Mouse (Mus musculus) frontal cortex, postnatal 10 days (tissue): Measurements from ENCODE around the gene Cdc73.
"Not testable (repeated sequence)": the region's sequence is repeated elsewhere in the genome, so short reads cannot be mapped to it uniquely, and the experiment has no call there.

Experiments
- DNase-seq, 2 experiments: peaks; one replicate each; pipeline ENCODE4 v3.0.0; 2022; ENCODE audit warnings: low spot score in 2 of 2, mixed read lengths in 1 of 2

The Cdc73 gene

GRCm38 (mm10) chr1:143702741-143703262 is at the start of gene Cdc73:
TSS of gene Cdc73 (minus strand) at chr1:143702893.
- DNase-seq, result peak; percentile 81 to 88

DNA sequence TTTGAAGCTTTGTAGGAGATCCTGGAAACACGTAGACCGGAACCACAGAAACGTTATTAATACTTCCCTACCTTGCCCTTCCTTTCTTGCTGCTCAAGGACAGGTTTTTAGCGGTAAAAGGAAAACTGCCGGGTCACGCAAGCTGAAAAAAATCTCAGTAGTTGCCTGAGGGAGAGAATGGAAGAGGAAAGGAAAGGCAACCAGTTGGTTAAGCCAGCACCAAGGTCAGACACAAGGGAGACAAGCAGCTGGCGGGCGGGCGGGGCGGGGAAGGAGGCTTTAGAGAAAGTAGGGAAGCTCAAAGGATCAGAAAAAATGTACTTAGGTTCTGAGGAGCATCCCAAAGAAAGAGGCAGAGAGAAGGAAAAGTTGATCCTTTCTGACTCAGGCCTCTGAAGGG is 43.2 kb upstream of the Cdc73 start:
- no peak for DNase-seq

- no peak for DNase-seq
These were observed 39.5 kb upstream of the Cdc73 start for GRCm38 (mm10) chr1:143742186-143742585.

DNA sequence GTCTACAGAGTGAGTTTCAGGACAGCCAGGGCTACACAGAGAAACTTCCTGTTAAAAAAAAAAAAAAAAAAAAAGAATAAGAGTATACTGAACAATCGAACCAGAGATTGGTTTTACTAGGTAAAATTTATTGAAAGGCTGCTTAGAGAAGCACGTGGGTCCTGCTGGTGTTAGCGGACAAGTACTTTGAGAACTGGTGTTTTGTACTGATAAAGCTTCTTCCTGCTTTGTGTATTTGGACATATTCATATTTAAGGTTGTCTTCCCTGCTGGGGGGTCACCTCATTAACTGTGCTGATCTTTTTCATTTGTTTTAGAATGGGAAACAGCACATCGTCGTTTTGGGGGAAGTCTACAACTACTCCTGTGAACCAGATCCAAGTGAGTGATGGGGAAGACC is 38.6 kb upstream of the Cdc73 start:
- DNase-seq, result no peak

GRCm38 (mm10) chr1:143740581-143740980 is 37.9 kb upstream of the Cdc73 start:
- DNase-seq, result no peak

GRCm38 (mm10) chr1:143739361-143740350 is 37.0 kb upstream of the Cdc73 start:
- DNase-seq, result peak; percentile 78 to 88

GRCm38 (mm10) chr1:143738811-143739210 is 36.1 kb upstream of the Cdc73 start:
- DNase-seq, result no peak

GRCm38 (mm10) chr1:143733914-143734410 is 31.3 kb upstream of the Cdc73 start:
- no peak for DNase-seq

- no peak for DNase-seq
These were observed 29.0 kb upstream of the Cdc73 start for GRCm38 (mm10) chr1:143731691-143732090.

DNA sequence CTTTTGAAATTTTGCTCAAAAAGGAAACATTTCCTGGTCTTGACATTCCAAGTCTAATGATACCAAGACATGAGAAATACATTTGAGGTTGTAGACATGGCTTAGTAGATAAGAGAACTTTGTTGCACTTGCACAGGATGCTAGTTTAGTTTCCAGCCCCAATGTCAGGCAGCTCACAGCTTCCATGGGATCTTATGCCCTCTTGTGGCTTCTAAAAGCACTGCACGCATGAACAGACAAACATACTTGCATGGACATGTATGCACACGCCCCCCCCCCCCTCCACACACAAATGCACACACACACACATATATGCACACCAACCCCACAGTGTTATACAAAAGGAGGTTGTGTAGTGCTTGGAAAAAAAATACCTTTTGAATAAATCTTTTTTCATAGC is 28.2 kb upstream of the Cdc73 start:
- DNase-seq, result no peak

DNA sequence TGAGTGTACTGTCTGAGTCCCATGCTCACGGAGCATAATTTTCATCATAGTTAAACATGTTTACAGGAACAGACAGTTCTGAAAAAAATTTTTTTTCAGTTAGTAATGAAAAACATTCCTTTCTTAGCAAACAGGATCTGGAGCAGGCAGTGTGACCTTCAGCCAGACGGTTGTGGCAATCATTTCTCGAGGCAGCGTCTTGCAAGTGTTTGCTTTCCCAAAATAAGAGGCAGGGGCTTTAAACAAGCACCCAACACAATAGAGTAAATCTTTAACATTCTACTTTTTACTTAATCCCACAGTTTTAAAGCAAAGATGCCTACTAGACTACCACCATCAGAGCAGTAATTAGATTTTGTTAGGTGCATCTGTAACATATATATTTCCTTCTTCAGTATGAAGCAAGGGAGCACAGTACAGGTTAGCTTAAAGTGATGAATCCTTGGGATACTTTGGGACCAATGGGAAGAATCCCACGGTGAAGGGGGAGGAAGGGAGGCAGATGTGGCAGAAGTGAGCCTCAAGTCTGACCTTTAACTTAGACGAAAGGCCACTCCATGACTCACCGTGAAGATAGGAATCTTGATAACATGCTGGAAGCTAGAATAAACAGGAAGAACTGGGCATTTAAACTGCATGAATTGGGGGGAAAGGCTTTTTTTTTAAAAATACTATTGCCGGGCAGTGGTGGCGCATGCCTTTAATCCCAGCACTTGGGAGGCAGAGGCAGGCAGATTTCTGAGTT is 25.2 kb upstream of the Cdc73 start:
- no peak for DNase-seq

- no peak for DNase-seq
These were observed 21.9 kb upstream of the Cdc73 start for GRCm38 (mm10) chr1:143724456-143725064.

GRCm38 (mm10) chr1:143716038-143716437 is 13.3 kb upstream of the Cdc73 start, which contains the start of gene Glrx2:
TSS of gene Glrx2 (plus strand) at chr1:143716338.
- not testable (repeated sequence) for DNase-seq

DNA sequence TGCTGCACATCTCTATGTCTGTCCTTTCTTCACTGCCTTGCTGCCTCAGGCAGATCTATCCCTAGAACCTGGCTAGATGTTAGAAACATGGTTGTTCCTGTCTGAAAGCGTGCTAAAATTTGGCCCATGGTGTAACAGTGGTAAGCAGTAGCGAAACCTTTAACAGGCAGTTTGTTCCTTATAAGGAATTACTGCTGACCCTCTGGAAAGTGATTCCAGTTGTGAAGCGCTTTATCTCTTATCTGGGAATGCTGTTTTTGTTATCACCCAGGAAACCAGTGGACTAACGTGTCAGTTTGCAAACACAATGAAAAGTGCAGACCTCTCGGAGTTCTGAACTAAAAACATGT is 7.9 kb upstream of the Cdc73 start:
- DNase-seq, result no peak

DNA sequence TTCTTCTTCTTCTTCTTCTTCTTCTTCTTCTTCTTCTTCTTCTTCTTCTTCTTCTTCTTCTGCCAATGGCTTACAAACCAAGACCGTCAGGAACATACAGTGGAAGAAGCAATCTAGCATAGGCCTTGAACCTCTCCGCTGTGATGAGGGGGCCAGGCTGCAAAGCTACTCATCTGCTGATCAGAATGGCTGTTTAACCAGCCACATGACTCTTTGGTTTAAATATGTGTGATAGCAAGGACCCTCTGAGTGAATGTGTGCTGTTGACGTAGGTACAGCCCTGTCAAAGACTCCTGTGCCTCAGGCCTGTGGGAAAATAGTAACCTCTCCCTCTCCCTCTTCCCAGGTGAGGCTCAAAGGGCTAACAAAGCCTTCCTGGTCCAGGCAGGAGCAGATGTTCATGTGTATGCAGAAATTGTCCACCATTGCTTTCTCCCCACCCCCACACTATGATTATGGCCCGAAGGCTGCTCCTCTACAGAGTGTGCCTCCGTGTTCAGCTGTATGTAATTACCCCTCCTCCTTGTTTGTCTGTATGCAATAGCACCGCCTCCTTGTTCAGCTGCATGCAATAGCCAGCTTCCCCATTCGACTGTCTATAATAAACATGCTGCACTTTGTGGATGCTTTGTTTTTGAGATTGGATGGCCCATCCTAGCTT is 7.4 kb upstream of the Cdc73 start:
- no peak for DNase-seq

DNA sequence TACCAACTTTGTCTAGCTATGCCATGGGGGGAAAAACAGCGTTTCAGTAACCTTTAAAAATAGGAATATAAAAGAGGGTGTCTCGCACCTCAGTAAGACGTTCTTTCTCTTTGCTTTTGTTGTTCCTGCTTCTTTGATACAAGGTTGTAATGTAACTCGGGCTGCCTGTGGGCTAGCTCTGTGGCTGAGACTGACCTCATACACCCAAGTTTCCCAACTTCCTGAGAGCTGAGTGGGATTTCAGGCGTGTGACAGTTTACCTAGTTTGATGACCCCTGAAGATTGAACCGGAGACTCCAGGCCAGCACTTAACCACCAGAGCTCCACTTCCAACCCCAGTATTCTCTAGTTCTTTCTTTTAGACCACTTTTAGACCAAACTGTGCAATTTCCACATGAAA is 5.7 kb upstream of the Cdc73 start:
- DNase-seq, result no peak

DNA sequence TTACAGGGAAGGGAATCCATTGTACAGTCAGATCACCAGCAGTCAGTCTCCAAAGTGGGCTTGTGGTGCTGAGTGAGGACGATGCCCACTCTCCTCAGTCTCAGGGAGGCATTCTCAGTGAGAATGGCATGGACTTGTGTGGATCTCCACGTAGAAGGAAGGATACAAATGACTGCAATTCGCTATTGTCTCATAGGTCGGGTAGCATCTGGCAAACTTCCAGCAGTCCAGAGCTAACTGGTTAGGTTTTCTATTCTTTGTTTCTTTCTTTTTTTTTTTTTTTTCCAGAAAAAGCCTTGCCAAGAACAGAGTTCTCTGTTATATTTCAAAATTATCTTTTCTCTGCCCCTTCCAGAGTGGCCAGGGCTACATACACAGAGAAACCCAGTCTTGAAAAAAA is 4.3 kb upstream of the Cdc73 start:
- DNase-seq, result no peak

- peak in 1 of 2 experiments; percentile 25 for DNase-seq
These were observed 452 bp downstream of the Cdc73 start for GRCm38 (mm10) chr1:143702141-143702740.

- DNase-seq, result no peak
These were observed 957 bp downstream of the Cdc73 start for GRCm38 (mm10) chr1:143701736-143702135.

- DNase-seq, result no peak
These were observed 17.8 kb downstream of the Cdc73 start for GRCm38 (mm10) chr1:143684849-143685248.

DNA sequence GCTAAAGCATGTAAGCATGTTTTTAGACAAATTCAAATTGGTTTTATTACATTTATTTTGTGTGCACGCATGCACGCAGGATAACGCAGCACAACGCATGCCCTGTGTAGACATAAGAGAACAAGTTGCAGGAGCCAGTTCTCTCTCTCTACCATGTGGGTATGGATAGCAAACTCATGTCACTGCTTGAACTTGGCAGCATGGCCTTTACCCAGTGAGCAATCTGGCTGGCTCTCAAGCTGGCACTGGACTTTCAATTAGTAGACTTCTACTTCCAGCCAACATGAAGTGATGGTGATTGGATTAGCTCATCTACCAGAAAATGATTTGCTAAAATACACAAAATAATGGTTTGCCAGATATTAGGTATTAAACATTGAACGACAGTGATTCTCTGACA is 21.6 kb downstream of the Cdc73 start:
- DNase-seq, result no peak
